Mouse (Mus musculus) adrenal gland, postnatal 4 days (tissue): Measurements from ENCODE around the gene Mrpl22. TPM values are rescaled to one million over a fixed set of nuclear protein-coding genes. Genes with fewer than 3 reads are reported as not detected.

Source experiments
- DNase-seq, 2 experiments: peaks; one replicate each; pipeline ENCODE4 v3.0.0; 2021 to 2022; ENCODE audit warnings: low spot score in 2 of 2, mixed read lengths in 2 of 2
- long read RNA-seq, 2 experiments: library from polyadenylated mRNA; stranded (forward); transcript quantifications; one replicate each; pipeline ENCODE4 v2.0.0; 2021
- total RNA-seq, 2 experiments: library from RNA; stranded (reverse); gene quantifications; 2 replicates each; pipeline ENCODE4 v1.2.3; 2021

Gene Mrpl22
- total RNA-seq: 10 to 100 TPM; 68.2 to 74.2 TPM
- long read RNA-seq, experiment 1, transcript Mrpl22-201 (7 exons, 722 nt): major isoform, 44 of 50 reads
- long read RNA-seq, experiment 1, partial matches to known transcripts: 3 of 50 reads
- long read RNA-seq, experiment 1, other reads (novel, unspliced or antisense): 3 of 50 reads
- long read RNA-seq, experiment 2, transcript Mrpl22-201 (7 exons, 722 nt): major isoform, 31 of 41 reads
- long read RNA-seq, experiment 2, partial matches to known transcripts: 6 of 41 reads
- long read RNA-seq, experiment 2, other reads (novel, unspliced or antisense): 4 of 41 reads

- DNase-seq: peak; percentile 93 to 95
Observed at GRCm38 (mm10) chr11:58171459-58172091, at the start of gene Mrpl22. Gene Mrpl22, plus strand, starts transcription at chr11:58171661.

GRCm38 (mm10) chr11:58123711-58124110 is 47.8 kb upstream of the Mrpl22 start:
- DNase-seq: no peak

GRCm38 (mm10) chr11:58125021-58125420 is 46.4 kb upstream of the Mrpl22 start:
- DNase-seq: no peak

GRCm38 (mm10) chr11:58126397-58127160 is 44.9 kb upstream of the Mrpl22 start:
- peak; percentile 16 to 68 for DNase-seq

GRCm38 (mm10) chr11:58127544-58127943 is 43.9 kb upstream of the Mrpl22 start:
- DNase-seq: no peak

GRCm38 (mm10) chr11:58129302-58129843 is 42.1 kb upstream of the Mrpl22 start:
- no peak for DNase-seq

GRCm38 (mm10) chr11:58132026-58132425 is 39.4 kb upstream of the Mrpl22 start:
- DNase-seq: no peak

- DNase-seq: no peak
Observed at GRCm38 (mm10) chr11:58134869-58135268, 36.6 kb upstream of the Mrpl22 start.

GRCm38 (mm10) chr11:58135296-58135695 is 36.2 kb upstream of the Mrpl22 start:
- DNase-seq: no peak

GRCm38 (mm10) chr11:58136677-58137076 is 34.8 kb upstream of the Mrpl22 start:
- no peak for DNase-seq

GRCm38 (mm10) chr11:58138821-58139220 is 32.6 kb upstream of the Mrpl22 start:
- no peak for DNase-seq

GRCm38 (mm10) chr11:58139466-58139865 is 32.0 kb upstream of the Mrpl22 start:
- no peak for DNase-seq

GRCm38 (mm10) chr11:58143704-58144426 is 27.6 kb upstream of the Mrpl22 start:
- DNase-seq: no peak

GRCm38 (mm10) chr11:58146241-58146640 is 25.2 kb upstream of the Mrpl22 start:
- peak; percentile 25 to 42 for DNase-seq

GRCm38 (mm10) chr11:58155458-58155857 is 16.0 kb upstream of the Mrpl22 start:
- DNase-seq: no peak

- DNase-seq: no peak
Observed at GRCm38 (mm10) chr11:58156871-58157270, 14.6 kb upstream of the Mrpl22 start.

- DNase-seq: no peak
Observed at GRCm38 (mm10) chr11:58165072-58165471, 6.4 kb upstream of the Mrpl22 start.

- DNase-seq: no peak
Observed at GRCm38 (mm10) chr11:58167822-58168166, 3.7 kb upstream of the Mrpl22 start.

GRCm38 (mm10) chr11:58168167-58168915 is 3.1 kb upstream of the Mrpl22 start, which contains the start of gene Gemin5:
Gene Gemin5, minus strand, starts transcription at chr11:58168539.
- DNase-seq: peak; percentile 54 to 65

- DNase-seq: no peak
Observed at GRCm38 (mm10) chr11:58169666-58170065, 1.8 kb upstream of the Mrpl22 start.
